In the genomic region with DNA sequence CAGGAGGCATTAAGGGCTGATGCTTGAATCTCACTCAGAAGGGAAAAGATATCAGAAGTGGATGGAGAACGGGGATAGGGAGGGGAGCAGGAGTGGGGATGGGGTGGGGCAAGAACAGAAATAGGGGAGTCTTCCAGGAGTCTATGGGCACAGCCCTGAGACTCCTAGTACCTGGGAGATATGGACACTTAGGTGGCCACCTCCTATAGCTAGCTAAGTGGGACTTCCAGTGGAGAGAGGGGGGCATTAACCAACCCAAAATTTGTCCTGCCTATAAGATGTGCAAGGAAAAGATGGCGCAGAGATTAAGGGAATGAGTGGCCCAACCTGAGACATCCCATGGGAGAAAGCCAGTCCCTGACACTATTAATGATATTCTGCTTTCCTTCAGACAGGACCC, we compare ENCODE assay signal across 27 mouse cellular contexts. TPM values are rescaled to one million over a fixed set of nuclear protein-coding genes. Genes with fewer than 3 reads are reported as not detected.
DNase-seq lines count a peak whose midpoint lies in the region; ATAC-seq and TF ChIP-seq lines count a peak whose summit lies in the region.
"Had no signal": no experiment of that assay in that cellular context is flagged by ENCODE, and none has a peak within 500 bp of the region (broad histone marks: within the 10 kb centered on the region; RNA-seq: fewer than 3 reads in every experiment).

No protein-coding gene starts in this region.

- H3K9me3 ChIP-seq in forebrain, embryonic 13.5 days (replicated peaks): no peaks in the 10 kb centered on the region
- no peaks in the 10 kb centered on the region for H3K9me3 ChIP-seq in forebrain, embryonic 12.5 days
- H3K9me3 ChIP-seq in kidney, embryonic 14.5 days (ENCODE audit: control insufficient read depth, low read length): no peaks in the 10 kb centered on the region
- no peaks in the 10 kb centered on the region for H3K9me3 ChIP-seq in midbrain, embryonic 15.5 days
- no peaks in the 10 kb centered on the region for H3K9me3 ChIP-seq in midbrain, postnatal 0 days (ENCODE audit: low read length)
- H3K9me3 ChIP-seq in liver, postnatal 0 days (ENCODE audit: low read length): no peaks in the 10 kb centered on the region
- H3K9me3 ChIP-seq: embryonic facial prominence, embryonic 13.5 days; G1E; limb, embryonic 10.5 days had no signal

- 85% methylated on average over 2 of the region's 2 CpGs for WGBS in forebrain, embryonic 13.5 days
- WGBS in forebrain, embryonic 12.5 days: 85% methylated on average over 2 of the region's 2 CpGs
- 85% methylated on average over 2 of the region's 2 CpGs for WGBS in kidney, embryonic 14.5 days
- WGBS in midbrain, embryonic 15.5 days: 88% methylated on average over 2 of the region's 2 CpGs
- 84% methylated on average over 2 of the region's 2 CpGs for WGBS in midbrain, postnatal 0 days
- 90% methylated on average over 2 of the region's 2 CpGs for WGBS in liver, postnatal 0 days (ENCODE audit: insufficient replicate concordance)

- no peak for DNase-seq in kidney, adult 11 months
- DNase-seq in midbrain, postnatal 0 days (ENCODE audit: low spot score): no peak
- DNase-seq in liver, postnatal 0 days: no peak
- DNase-seq in cerebellum, postnatal 4 days (ENCODE audit: low spot score in 2 of 2): no peak
- DNase-seq: adrenal gland, postnatal 10 days; cerebellum, postnatal 10 days; gastrocnemius, postnatal 14 days; heart, adult 18-20 months; heart, postnatal 10 days; kidney, adult 18-20 months; kidney, postnatal 4 days; layer of hippocampus, adult 9-11 months; midbrain, embryonic 14.5 days; right cerebral cortex, adult 18-20 months; thymus, postnatal 36 days had no signal

- no peak for TF ChIP-seq CTCF in midbrain, postnatal 0 days (IDR thresholded peaks at IDR 0.05)
- no peak for TF ChIP-seq CTCF in liver, postnatal 0 days (IDR thresholded peaks at IDR 0.05; ENCODE audit: low read depth)

- H3K9ac ChIP-seq in forebrain, embryonic 13.5 days: no peak overlapping the region
- no peak overlapping the region for H3K9ac ChIP-seq in forebrain, embryonic 12.5 days
- H3K9ac ChIP-seq in kidney, embryonic 14.5 days (ENCODE audit: low read depth, low read length): no peak overlapping the region
- no peak overlapping the region for H3K9ac ChIP-seq in midbrain, embryonic 15.5 days
- H3K9ac ChIP-seq in midbrain, postnatal 0 days (replicated peaks; ENCODE audit: low read length, poor library complexity, severe bottlenecking): no peak overlapping the region
- no peak overlapping the region for H3K9ac ChIP-seq in liver, postnatal 0 days (replicated peaks)
- H3K9ac ChIP-seq: embryonic facial prominence, embryonic 13.5 days; liver, embryonic 14.5 days had no signal

- H3K27me3 ChIP-seq in forebrain, embryonic 13.5 days: no peaks in the 10 kb centered on the region
- H3K27me3 ChIP-seq in forebrain, embryonic 12.5 days: no peaks in the 10 kb centered on the region
- H3K27me3 ChIP-seq in kidney, embryonic 14.5 days (ENCODE audit: control insufficient read depth, insufficient read depth, low read length): no peaks in the 10 kb centered on the region
- H3K27me3 ChIP-seq in midbrain, embryonic 15.5 days (replicated peaks): no peaks in the 10 kb centered on the region
- no peaks in the 10 kb centered on the region for H3K27me3 ChIP-seq in midbrain, postnatal 0 days (ENCODE audit: insufficient read depth, low read length)
- no peaks in the 10 kb centered on the region for H3K27me3 ChIP-seq in liver, postnatal 0 days (ENCODE audit: insufficient read depth, low read length)
- H3K27me3 ChIP-seq: embryonic facial prominence, embryonic 13.5 days had no signal

- no peak for TF ChIP-seq EP300 in liver, postnatal 0 days (IDR thresholded peaks at IDR 0.05; ENCODE audit: low read depth)

- H3K4me2 ChIP-seq in forebrain, embryonic 13.5 days: no peak overlapping the region
- no peak overlapping the region for H3K4me2 ChIP-seq in forebrain, embryonic 12.5 days
- no peak overlapping the region for H3K4me2 ChIP-seq in kidney, embryonic 14.5 days (replicated peaks; ENCODE audit: low read depth, low read length)
- H3K4me2 ChIP-seq in midbrain, embryonic 15.5 days: no peak overlapping the region
- no peak overlapping the region for H3K4me2 ChIP-seq in midbrain, postnatal 0 days (ENCODE audit: low read depth, low read length, poor library complexity, severe bottlenecking)
- H3K4me2 ChIP-seq in liver, postnatal 0 days (ENCODE audit: low read depth, low read length): no peak overlapping the region
- H3K4me2 ChIP-seq: embryonic facial prominence, embryonic 13.5 days had no signal

- peaks cover 56% of the 10 kb centered on the region for H3K36me3 ChIP-seq in forebrain, embryonic 13.5 days (ENCODE audit: poor library complexity, severe bottlenecking)
- peaks cover 57% of the 10 kb centered on the region for H3K36me3 ChIP-seq in forebrain, embryonic 12.5 days (replicated peaks)
- peaks cover 54% of the 10 kb centered on the region for H3K36me3 ChIP-seq in kidney, embryonic 14.5 days (ENCODE audit: control insufficient read depth, insufficient read depth, low read length)
- H3K36me3 ChIP-seq in midbrain, embryonic 15.5 days (replicated peaks): peaks cover 30% of the 10 kb centered on the region
- H3K36me3 ChIP-seq in midbrain, postnatal 0 days (ENCODE audit: insufficient read depth, low read length): peaks cover 31% of the 10 kb centered on the region
- H3K36me3 ChIP-seq in liver, postnatal 0 days (replicated peaks; ENCODE audit: insufficient read depth, low read length): peaks cover 46% of the 10 kb centered on the region

- H3K4me1 ChIP-seq in forebrain, embryonic 13.5 days: peaks cover 9% of the 10 kb centered on the region
- peaks cover 8% of the 10 kb centered on the region for H3K4me1 ChIP-seq in forebrain, embryonic 12.5 days
- 0 out of 2 replicates have a peak, but pooled peaks cover 7% of the 10 kb centered on the region for H3K4me1 ChIP-seq in kidney, embryonic 14.5 days (ENCODE audit: control insufficient read depth, insufficient read depth, low read length)
- peaks cover 12% of the 10 kb centered on the region for H3K4me1 ChIP-seq in midbrain, embryonic 15.5 days
- no peaks in the 10 kb centered on the region for H3K4me1 ChIP-seq in midbrain, postnatal 0 days (ENCODE audit: insufficient read depth, low read length)
- peaks cover 4% of the 10 kb centered on the region; the same call in 1 of the 2 replicates for H3K4me1 ChIP-seq in liver, postnatal 0 days (ENCODE audit: insufficient read depth)

- H3K27ac ChIP-seq in forebrain, embryonic 13.5 days: no peak overlapping the region
- no peak overlapping the region for H3K27ac ChIP-seq in forebrain, embryonic 12.5 days
- no peak overlapping the region for H3K27ac ChIP-seq in kidney, embryonic 14.5 days (ENCODE audit: low read depth, low read length)
- H3K27ac ChIP-seq in midbrain, embryonic 15.5 days: no peak overlapping the region
- H3K27ac ChIP-seq in midbrain, postnatal 0 days (ENCODE audit: low read depth, low read length): no peak overlapping the region
- peak overlapping the region; percentile 22; the same call in 1 of the 2 replicates for H3K27ac ChIP-seq in liver, postnatal 0 days (ENCODE audit: low read depth)
- H3K27ac ChIP-seq: embryonic facial prominence, embryonic 13.5 days; left cerebral cortex, adult 2 months; limb, embryonic 10.5 days; liver, embryonic 14.5 days; macrophage had no signal

- ATAC-seq in forebrain, embryonic 13.5 days: 0 out of 2 replicates have a peak, but pooled peaks have one; percentile 25
- ATAC-seq in forebrain, embryonic 12.5 days (ENCODE audit: low FRiP score): no peak
- ATAC-seq in kidney, embryonic 14.5 days (ENCODE audit: low FRiP score, low TSS enrichment): 0 out of 2 replicates have a peak, but pooled peaks have one; percentile 36
- ATAC-seq in midbrain, embryonic 15.5 days (replicated peaks): 0 out of 2 replicates have a peak, but pooled peaks have one; percentile 46
- no peak for ATAC-seq in midbrain, postnatal 0 days (ENCODE audit: low FRiP score)
- no peak for ATAC-seq in liver, postnatal 0 days
- ATAC-seq: activated CD4-positive, CD25-positive, alpha-beta regulatory T cell, adult 4 months; CD4-positive, CD25-positive, alpha-beta regulatory T cell, adult 4 months had no signal

- no peak overlapping the region for H3K4me3 ChIP-seq in forebrain, embryonic 13.5 days
- H3K4me3 ChIP-seq in forebrain, embryonic 12.5 days (replicated peaks): no peak overlapping the region
- H3K4me3 ChIP-seq in kidney, embryonic 14.5 days (ENCODE audit: low read length): no peak overlapping the region
- no peak overlapping the region for H3K4me3 ChIP-seq in midbrain, embryonic 15.5 days
- no peak overlapping the region for H3K4me3 ChIP-seq in midbrain, postnatal 0 days (ENCODE audit: low read depth, low read length)
- no peak overlapping the region for H3K4me3 ChIP-seq in liver, postnatal 0 days (ENCODE audit: low read depth, low read length)
- H3K4me3 ChIP-seq: embryonic facial prominence, embryonic 13.5 days; left cerebral cortex, adult 2 months; limb, embryonic 10.5 days had no signal

RNA-seq across cellular contexts. Expression of a gene that starts 5.9 kb away (rescaled TPM):
- polyA plus RNA-seq in forebrain, embryonic 13.5 days (2015; fragmentation: Nextera tagmentation; extraction: Ambion mirVana): 497 and 551 TPM in 2 replicates
- polyA plus RNA-seq in forebrain, embryonic 12.5 days (2016; fragmentation: Nextera tagmentation; extraction: Ambion mirVana): 508 and 518 TPM in 2 replicates
- polyA plus RNA-seq in kidney, embryonic 14.5 days (2014; fragmentation: Nextera tagmentation; extraction: Ambion mirVana): 812 and 921 TPM in 2 replicates
- 329 and 335 TPM in 2 replicates for polyA plus RNA-seq in midbrain, embryonic 15.5 days (2015; fragmentation: Nextera tagmentation; extraction: Ambion mirVana)
- 941 and 988 TPM in 2 replicates for total RNA-seq in midbrain, postnatal 0 days (2014; rRNA removed)
- polyA plus RNA-seq in midbrain, postnatal 0 days (2015; fragmentation: Nextera tagmentation; extraction: Ambion mirVana): 310 and 336 TPM in 2 replicates
- polyA plus RNA-seq in liver, postnatal 0 days (2015; fragmentation: Nextera tagmentation; extraction: Ambion mirVana): 455 and 469 TPM in 2 replicates

RNA-seq across cellular contexts. Expression of a gene that starts 22.9 kb away (rescaled TPM):
- 10.9 and 14.0 TPM in 2 replicates for polyA plus RNA-seq in forebrain, embryonic 13.5 days (2015; fragmentation: Nextera tagmentation; extraction: Ambion mirVana)
- polyA plus RNA-seq in forebrain, embryonic 12.5 days (2016; fragmentation: Nextera tagmentation; extraction: Ambion mirVana): 12.1 and 12.4 TPM in 2 replicates
- polyA plus RNA-seq in kidney, embryonic 14.5 days (2014; fragmentation: Nextera tagmentation; extraction: Ambion mirVana): 35.9 and 38.5 TPM in 2 replicates
- polyA plus RNA-seq in midbrain, embryonic 15.5 days (2015; fragmentation: Nextera tagmentation; extraction: Ambion mirVana): 21.1 and 22.2 TPM in 2 replicates
- 10.2 and 12.1 TPM in 2 replicates for total RNA-seq in midbrain, postnatal 0 days (2014; rRNA removed)
- polyA plus RNA-seq in midbrain, postnatal 0 days (2015; fragmentation: Nextera tagmentation; extraction: Ambion mirVana): 12.8 and 14.0 TPM in 2 replicates
- 10.1 and 11.4 TPM in 2 replicates for polyA plus RNA-seq in liver, postnatal 0 days (2015; fragmentation: Nextera tagmentation; extraction: Ambion mirVana)
- polyA plus RNA-seq: G1E had no signal

Comparison
In these comparisons a context has a peak if more than half of its experiments do, and no peak if none do; other contexts are left out.
1. ATAC-seq: peak in forebrain, embryonic 13.5 days (single experiment), kidney, embryonic 14.5 days (single experiment) and midbrain, embryonic 15.5 days (single experiment); none in forebrain, embryonic 12.5 days (single experiment), midbrain, postnatal 0 days (single experiment) and liver, postnatal 0 days (single experiment).